Mouse (Mus musculus): ENCODE data around the gene Arhgef25.

DNA sequence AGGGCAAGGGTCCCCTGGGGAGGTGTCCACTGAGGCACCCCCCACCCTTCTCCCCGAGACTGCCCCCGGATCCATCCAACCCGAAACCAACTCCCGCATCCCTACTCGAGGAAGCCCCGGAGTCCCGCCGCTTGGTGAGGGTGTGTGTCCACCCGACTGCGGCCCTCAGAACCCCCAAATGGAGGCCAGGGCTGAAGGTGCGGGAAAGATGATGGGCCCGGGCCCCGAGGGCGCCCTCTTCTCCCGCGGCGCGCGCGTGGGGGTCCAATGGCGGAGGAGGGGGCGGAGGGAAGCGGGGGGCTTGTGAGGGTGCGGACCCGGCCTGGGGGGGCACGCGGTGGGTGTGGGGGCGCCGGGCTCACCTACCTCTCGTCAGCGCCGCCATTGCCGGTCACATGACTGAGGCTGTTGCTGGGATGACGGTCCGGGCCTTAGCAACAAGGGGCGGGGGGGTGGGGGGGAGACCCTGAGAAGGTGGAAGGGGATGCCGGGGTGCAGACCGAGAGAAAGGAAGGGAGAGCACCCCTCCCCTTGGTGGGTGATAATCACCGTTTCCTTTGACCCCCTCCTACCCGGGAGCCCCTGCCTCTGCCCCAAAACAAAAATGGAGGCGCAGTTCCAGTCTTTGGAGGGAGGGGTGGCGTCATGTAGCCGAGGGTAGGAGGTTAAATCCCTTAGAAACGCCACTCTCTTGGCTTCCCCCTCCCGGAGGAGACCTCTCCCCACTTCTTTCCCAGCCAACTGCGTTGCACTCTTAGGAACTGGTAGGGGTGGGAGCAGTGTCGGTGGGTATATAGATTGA lies 5.6 kb upstream of the Arhgef25 start, which contains the start of gene Dtx3:
- no peak for TF ChIP-seq POLR2A (IDR thresholded peaks at IDR 0.05; ENCODE audit: low read depth, low read length)
- no peak for TF ChIP-seq CTCF (IDR thresholded peaks at IDR 0.05; ENCODE audit: extremely low read depth, insufficient read length, insufficient replicate concordance, low read depth, low read length)

Measured in small intestine, adult 2 months (tissue).